Mouse (Mus musculus) C2C12 (cell line): ENCODE measurements around the gene Tomm70a.

Experiments used
- CEBPB ChIP-seq: IDR thresholded peaks from one replicate; pipeline ENCODE4 v1.6.1; 2011; ENCODE audit warnings: low read depth, mild to moderate bottlenecking, control low read depth, moderate library complexity
- CTCF ChIP-seq: IDR thresholded peaks from one replicate; pipeline ENCODE4 v1.5.1; 2011; ENCODE audit not compliant: control insufficient read depth, insufficient read depth, insufficient read length
- FOSL1 ChIP-seq: IDR thresholded peaks from one replicate; pipeline ENCODE4 v1.8.0; 2011; ENCODE audit warnings: mild to moderate bottlenecking, low read length; ENCODE audit not compliant: poor library complexity, insufficient read depth, severe bottlenecking
- MAX ChIP-seq: IDR thresholded peaks from one replicate; pipeline ENCODE4 v1.6.1; 2011; ENCODE audit warnings: mild to moderate bottlenecking, control low read depth
- MYOD1 ChIP-seq: IDR thresholded peaks from one replicate; pipeline ENCODE4 v1.6.1; 2011; ENCODE audit warnings: low read depth; ENCODE audit not compliant: control insufficient read depth, insufficient read length
- MYOG ChIP-seq: IDR thresholded peaks from one replicate; pipeline ENCODE4 v1.6.1; 2011; ENCODE audit not compliant: control insufficient read depth, insufficient read length; ENCODE audit errors: extremely low read depth
- USF1 ChIP-seq: IDR thresholded peaks from one replicate; pipeline ENCODE4 v1.6.1; 2011; ENCODE audit warnings: low read depth, mild to moderate bottlenecking, control low read depth, moderate library complexity

DNA sequence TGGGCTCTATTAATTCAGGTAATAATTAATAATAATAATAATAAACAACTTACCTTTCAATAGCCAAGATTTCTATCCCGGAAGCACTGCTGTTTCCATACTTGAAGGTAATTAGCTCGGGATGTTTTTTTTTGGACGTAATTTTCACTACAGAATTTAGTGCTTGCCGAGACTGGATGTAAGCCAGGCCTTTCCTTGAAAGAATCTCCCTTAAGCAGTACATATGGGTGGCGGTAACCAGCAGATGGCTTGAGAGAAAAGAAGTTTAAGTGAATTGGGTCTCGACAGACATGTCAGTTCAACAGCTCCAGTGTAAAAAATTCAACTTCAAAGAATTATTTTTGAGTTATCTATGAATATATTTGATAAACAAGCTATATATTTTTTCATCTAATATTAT is 50.1 kb downstream of the Tomm70a start:
- TF ChIP-seq MYOD1 = no peak
- no peak for TF ChIP-seq CTCF
- no peak for TF ChIP-seq MAX
- TF ChIP-seq CEBPB = no peak
- no peak for TF ChIP-seq USF1
- TF ChIP-seq FOSL1 = no peak
- TF ChIP-seq MYOG = no peak
